Mouse (Mus musculus): ENCODE measurements around the gene Usp10. TPM values are rescaled to one million over a fixed set of nuclear protein-coding genes. Genes with fewer than 3 reads are reported as not detected.

Gene Usp10
- total RNA-seq (2012; rRNA removed) (205 and 227 TPM in 2 replicates), polyA plus RNA-seq (2012; ENCODE audit: insufficient read depth in 1 of 2, insufficient read length in 2 of 2, low read depth in 1 of 2, low replicate concordance in 2 of 2, missing spikeins in 1 of 2) (100 to 1,000 TPM; 263 to 398 TPM)

DNA sequence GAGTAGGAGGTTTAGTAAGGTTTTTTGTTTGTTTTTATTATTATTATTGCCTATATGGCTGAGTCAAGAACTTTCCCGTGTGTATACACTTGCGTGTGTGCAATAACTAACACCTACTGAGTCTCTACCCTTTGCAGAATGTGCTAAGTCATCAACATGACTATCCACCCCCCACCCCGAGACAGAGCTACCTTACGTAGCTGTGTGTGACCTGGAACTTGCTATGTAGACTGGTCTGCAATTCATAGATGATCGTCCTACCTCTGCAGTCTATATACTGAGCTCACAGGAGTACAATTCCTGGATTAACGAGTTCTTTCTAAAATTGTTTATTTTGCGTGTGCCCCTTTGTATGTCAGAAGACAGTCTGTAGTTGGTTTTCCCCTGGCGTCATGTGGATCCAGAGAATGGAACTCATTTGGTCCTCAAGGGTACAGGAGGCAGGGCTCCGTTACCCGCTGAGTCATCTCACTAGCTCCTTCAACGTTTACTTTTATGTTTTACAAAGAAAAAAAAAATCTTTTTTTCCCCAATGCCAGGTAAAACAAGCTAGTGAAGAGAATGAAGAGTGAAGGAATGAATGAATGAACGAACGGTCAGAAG is at the start of gene Usp10:
Gene Usp10 (plus strand): TSS at position 417 of the 603 bp plus-strand sequence.
- Histone ChIP-seq H3K4me1 (ENCODE audit: control insufficient read depth in 1 of 2, insufficient read depth in 2 of 2, low read length in 2 of 2) (peaks cover 12 to 31% of the 10 kb centered on the region in 2 experiments), H3K79me2 (ENCODE audit: control insufficient read depth, insufficient read depth, low read length, poor library complexity) (peaks cover 44% of the 10 kb centered on the region), H3K27me3 (ENCODE audit: control insufficient read depth in 1 of 2, insufficient read depth in 2 of 2, low read length in 2 of 2) (no peaks in the 10 kb centered on the region), H3K9ac (ENCODE audit: control insufficient read depth, low read depth, low read length, poor library complexity, severe bottlenecking) (peak within 1 kb of the TSS; percentile 92), H3K27ac (ENCODE audit: control insufficient read depth, low read depth, low read length) (peak within 1 kb of the TSS; percentile 81), H3K9me3 (replicated peaks; ENCODE audit: insufficient read depth, low read length) (no peaks in the 10 kb centered on the region), H3K4me3 (ENCODE audit: control insufficient read depth in 1 of 2, insufficient read depth in 1 of 2, low read depth in 2 of 2, low read length in 2 of 2) (peak within 1 kb of the TSS; percentile 63 to 93), H3K36me3 (ENCODE audit: control insufficient read depth in 1 of 2, insufficient read depth in 2 of 2, low read length in 2 of 2) (peaks cover 6 to 32% of the 10 kb centered on the region in 2 experiments; a peak in 3 of 4 replicates)
- TF ChIP-seq UBTF (IDR thresholded peaks at IDR 0.05; ENCODE audit: borderline replicate concordance, insufficient read depth, low read depth, low read length) (0 out of 2 replicates have a peak, but pooled peaks have one; percentile 18), POLR2AphosphoS2 (IDR thresholded peaks at IDR 0.05; ENCODE audit: low read length) (no peak; the same call in 1 of the 2 replicates), MYC (IDR thresholded peaks at IDR 0.05; ENCODE audit: low read depth, low read length) (0 out of 2 replicates have a peak, but pooled peaks have one; percentile 13), NRF1 (IDR thresholded peaks at IDR 0.05; ENCODE audit: insufficient read depth, low read depth, low read length, poor library complexity, severe bottlenecking) (no peak), POLR2A (IDR thresholded peaks at IDR 0.05; ENCODE audit: control insufficient read depth in 1 of 2, insufficient read depth in 1 of 2, low read depth in 1 of 2, low read length in 2 of 2, poor library complexity in 1 of 2) (no peak; a peak in 1 of 4 replicates), MAZ (IDR thresholded peaks at IDR 0.05; ENCODE audit: low read depth, low read length) (no peak), CTCF (IDR thresholded peaks at IDR 0.05 in 2 of 3, conservative IDR thresholded peaks at IDR 0.05 in 1 of 3; ENCODE audit: control insufficient read depth in 1 of 3, insufficient read depth in 1 of 3, low read depth in 2 of 3, low read length in 3 of 3, poor library complexity in 1 of 3, severe bottlenecking in 1 of 3) (no peak), USF2 (IDR thresholded peaks at IDR 0.05; ENCODE audit: borderline replicate concordance in 1 of 2, insufficient read depth in 1 of 2, low read depth in 1 of 2, low read length in 2 of 2) (no peak), MAFK (IDR thresholded peaks at IDR 0.05; ENCODE audit: borderline replicate concordance, low read depth, low read length) (no peak), EP300 (IDR thresholded peaks at IDR 0.05; ENCODE audit: low read depth in 1 of 2, low read length in 2 of 2) (peak in 1 of 2 experiments; percentile 35; a peak in 1 of 4 replicates), RAD21 (IDR thresholded peaks at IDR 0.05; ENCODE audit: low read depth, low read length) (no peak), RCOR1 (IDR thresholded peaks at IDR 0.05; ENCODE audit: low read depth, low read length) (no peak), JUND (IDR thresholded peaks at IDR 0.05; ENCODE audit: low read depth, low read length) (no peak), TBP (IDR thresholded peaks at IDR 0.05; ENCODE audit: low read depth, low read length) (peak; percentile 43; the same call in 1 of the 2 replicates), SIN3A (IDR thresholded peaks at IDR 0.05; ENCODE audit: low read length) (peak; percentile 58; the same call in 1 of the 2 replicates), MXI1 (IDR thresholded peaks at IDR 0.05; ENCODE audit: low read depth, low read length) (peak; percentile 37; the same call in 1 of the 2 replicates), CHD2 (IDR thresholded peaks at IDR 0.05; ENCODE audit: low read length) (no peak), ZMIZ1 (IDR thresholded peaks at IDR 0.05; ENCODE audit: low read depth, low read length) (no peak), MEF2A (IDR thresholded peaks at IDR 0.05; ENCODE audit: extremely low read depth, insufficient replicate concordance, low read depth, low read length, poor library complexity, severe bottlenecking) (no peak)
- peak; percentile 81 for DNase-seq (ENCODE audit: low read depth, low spot score)
